In the genomic region with DNA sequence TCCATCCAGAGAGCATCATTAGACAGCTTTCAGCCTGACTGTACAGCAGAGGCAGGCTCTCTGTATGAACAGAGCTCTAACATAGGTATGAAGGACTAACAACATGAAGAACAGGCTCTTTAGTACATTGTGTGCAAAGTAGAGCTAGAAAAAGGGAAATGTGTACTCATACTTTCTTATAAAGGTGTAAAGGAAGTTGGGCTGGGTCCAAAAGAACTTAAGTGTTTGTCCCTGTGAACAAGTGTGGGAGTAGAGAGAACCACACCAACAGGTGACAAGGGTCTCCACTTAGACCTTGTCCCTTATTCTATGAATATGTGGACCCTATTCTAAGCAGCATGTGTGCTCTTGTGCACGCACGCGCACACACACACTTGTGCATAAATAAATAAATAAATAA, we compare ENCODE assay signal across 23 mouse cellular contexts.
DNase-seq lines count a peak whose midpoint lies in the region; ATAC-seq and TF ChIP-seq lines count a peak whose summit lies in the region.
"Had no signal": no experiment of that assay in that cellular context is flagged by ENCODE, and none has a peak within 500 bp of the region (broad histone marks: within the 10 kb centered on the region; RNA-seq: fewer than 3 reads in every experiment).

No protein-coding gene starts in this region.

- DNase-seq in lung, embryonic 14.5 days, result peak; percentile 61
- no peak for DNase-seq in lung, postnatal 10 days
- DNase-seq in lung, postnatal 0 days (ENCODE audit: low spot score), result peak; percentile 80
- no peak for DNase-seq in lung, adult 2 months
- no peak for DNase-seq in stomach, postnatal 0 days (ENCODE audit: low spot score)
- DNase-seq in retina, embryonic 14.5 days (ENCODE audit: low spot score), result no peak
- DNase-seq: adrenal gland, postnatal 10 days; adrenal gland, postnatal 36 days; cerebellum, adult 18-20 months; cerebellum, adult 9-10 months; cerebellum, postnatal 14 days; gastrocnemius, postnatal 10 days; gastrocnemius, postnatal 36 days; heart, adult 2 months; heart, postnatal 14 days; heart, postnatal 4 days had no signal

- no peaks in the 10 kb centered on the region for H3K36me3 ChIP-seq in lung, embryonic 14.5 days (ENCODE audit: insufficient read depth)
- no peaks in the 10 kb centered on the region for H3K36me3 ChIP-seq in lung, postnatal 0 days (ENCODE audit: insufficient read depth, low read length)
- H3K36me3 ChIP-seq in stomach, postnatal 0 days (ENCODE audit: control insufficient read depth, insufficient read depth, low read length), result no peaks in the 10 kb centered on the region
- H3K36me3 ChIP-seq: forebrain, embryonic 10.5 days; heart, embryonic 10.5 days; heart, embryonic 13.5 days had no signal

- H3K27ac ChIP-seq in lung, embryonic 14.5 days (ENCODE audit: low read depth), result no peak overlapping the region
- H3K27ac ChIP-seq in lung, postnatal 0 days (ENCODE audit: low read length), result no peak overlapping the region
- H3K27ac ChIP-seq in stomach, postnatal 0 days (replicated peaks), result peak overlapping the region; percentile 58; the same call in 1 of the 2 replicates
- H3K27ac ChIP-seq: forebrain, embryonic 10.5 days; forebrain, embryonic 13.5 days; heart, adult 2 months; heart, embryonic 10.5 days; heart, embryonic 13.5 days; hindbrain, embryonic 14.5 days had no signal

- TF ChIP-seq EP300 in lung, postnatal 0 days (IDR thresholded peaks at IDR 0.05), result peak; percentile 68
- TF ChIP-seq EP300 in stomach, postnatal 0 days (optimal IDR thresholded peaks at IDR 0.05), result no peak

- H3K4me3 ChIP-seq in lung, embryonic 14.5 days (ENCODE audit: low read depth, low read length), result no peak overlapping the region
- no peak overlapping the region for H3K4me3 ChIP-seq in lung, postnatal 0 days (ENCODE audit: low read depth, low read length)
- no peak overlapping the region for H3K4me3 ChIP-seq in lung, adult 2 months (replicated peaks; ENCODE audit: extremely low read depth, low read depth, low read length)
- no peak overlapping the region for H3K4me3 ChIP-seq in stomach, postnatal 0 days (ENCODE audit: low read depth, low read length)
- H3K4me3 ChIP-seq: forebrain, embryonic 10.5 days; forebrain, embryonic 13.5 days; heart, adult 2 months; heart, embryonic 10.5 days; heart, embryonic 13.5 days had no signal

- no peak overlapping the region for H3K9ac ChIP-seq in lung, embryonic 14.5 days
- no peak overlapping the region for H3K9ac ChIP-seq in lung, postnatal 0 days (replicated peaks; ENCODE audit: low read depth)
- H3K9ac ChIP-seq in stomach, postnatal 0 days (ENCODE audit: low read length), result no peak overlapping the region
- H3K9ac ChIP-seq: forebrain, embryonic 13.5 days; heart, embryonic 13.5 days; hindbrain, embryonic 14.5 days had no signal

- H3K27me3 ChIP-seq in lung, embryonic 14.5 days (ENCODE audit: insufficient read depth, low read length), result no peaks in the 10 kb centered on the region
- no peaks in the 10 kb centered on the region for H3K27me3 ChIP-seq in lung, postnatal 0 days (replicated peaks; ENCODE audit: insufficient read depth, low read length)
- no peaks in the 10 kb centered on the region for H3K27me3 ChIP-seq in stomach, postnatal 0 days (ENCODE audit: control insufficient read depth, insufficient read depth, low read length)
- H3K27me3 ChIP-seq: forebrain, embryonic 13.5 days; heart, embryonic 13.5 days; Patski had no signal

- no peaks in the 10 kb centered on the region for H3K9me3 ChIP-seq in lung, embryonic 14.5 days (ENCODE audit: low read depth, low read length)
- no peaks in the 10 kb centered on the region for H3K9me3 ChIP-seq in lung, postnatal 0 days (ENCODE audit: low read length)
- no peaks in the 10 kb centered on the region for H3K9me3 ChIP-seq in stomach, postnatal 0 days (ENCODE audit: control insufficient read depth, low read length)
- H3K9me3 ChIP-seq: forebrain, embryonic 10.5 days; forebrain, embryonic 13.5 days; heart, embryonic 10.5 days had no signal

- 84% methylated on average over 3 of the region's 3 CpGs for WGBS in lung, embryonic 14.5 days
- WGBS in lung, postnatal 0 days, result 72% methylated on average over 3 of the region's 3 CpGs
- 77% methylated on average over 3 of the region's 3 CpGs for WGBS in lung, adult 2 months
- WGBS in stomach, postnatal 0 days, result 94% methylated on average over 3 of the region's 3 CpGs

- ATAC-seq in lung, embryonic 14.5 days (ENCODE audit: insufficient read depth), result no peak
- ATAC-seq in lung, postnatal 0 days, result peak; percentile 23; the same call in 1 of the 2 replicates
- no peak for ATAC-seq in stomach, postnatal 0 days (ENCODE audit: low FRiP score, low TSS enrichment)
- ATAC-seq: forebrain, embryonic 13.5 days; forebrain, embryonic 16.5 days; Patski had no signal

- no peak overlapping the region for H3K4me2 ChIP-seq in lung, embryonic 14.5 days
- H3K4me2 ChIP-seq in lung, postnatal 0 days (replicated peaks; ENCODE audit: low read depth, low read length), result no peak overlapping the region
- no peak overlapping the region for H3K4me2 ChIP-seq in stomach, postnatal 0 days (replicated peaks; ENCODE audit: low read depth)
- H3K4me2 ChIP-seq: forebrain, embryonic 13.5 days; heart, embryonic 13.5 days; hindbrain, embryonic 14.5 days had no signal

- H3K4me1 ChIP-seq in lung, embryonic 14.5 days (ENCODE audit: insufficient read depth), result peaks cover 27% of the 10 kb centered on the region
- peaks cover 13% of the 10 kb centered on the region; the same call in 1 of the 2 replicates for H3K4me1 ChIP-seq in lung, postnatal 0 days (ENCODE audit: insufficient read depth, low read depth, low read length)
- peaks cover 15% of the 10 kb centered on the region for H3K4me1 ChIP-seq in lung, adult 2 months (ENCODE audit: control insufficient read depth, insufficient read depth, low read length)
- 0 out of 2 replicates have a peak, but pooled peaks cover 6% of the 10 kb centered on the region for H3K4me1 ChIP-seq in stomach, postnatal 0 days (replicated peaks; ENCODE audit: control insufficient read depth, insufficient read depth)
- H3K4me1 ChIP-seq: forebrain, embryonic 13.5 days had no signal

- TF ChIP-seq POLR2A in lung, adult 2 months (IDR thresholded peaks at IDR 0.05; ENCODE audit: borderline replicate concordance, extremely low read depth, low read depth, low read length), result no peak

- no peak for TF ChIP-seq CTCF in lung, embryonic 14.5 days (IDR thresholded peaks at IDR 0.05; ENCODE audit: low read depth)
- no peak for TF ChIP-seq CTCF in lung, postnatal 0 days (IDR thresholded peaks at IDR 0.05)
- TF ChIP-seq CTCF in lung, adult 2 months (IDR thresholded peaks at IDR 0.05; ENCODE audit: insufficient read depth, low read length), result no peak
- TF ChIP-seq CTCF in stomach, postnatal 0 days (IDR thresholded peaks at IDR 0.05; ENCODE audit: low read depth), result no peak

Comparison
In these comparisons a context has a peak if more than half of its experiments do, and no peak if none do; other contexts are left out.
1. DNase-seq: peak in lung, embryonic 14.5 days (single experiment) and lung, postnatal 0 days (single experiment); none in lung, postnatal 10 days (single experiment), lung, adult 2 months (single experiment), stomach, postnatal 0 days (single experiment) and retina, embryonic 14.5 days (single experiment).